Mouse (Mus musculus): ENCODE data around the gene Fat4.

Fat4 gene

DNA sequence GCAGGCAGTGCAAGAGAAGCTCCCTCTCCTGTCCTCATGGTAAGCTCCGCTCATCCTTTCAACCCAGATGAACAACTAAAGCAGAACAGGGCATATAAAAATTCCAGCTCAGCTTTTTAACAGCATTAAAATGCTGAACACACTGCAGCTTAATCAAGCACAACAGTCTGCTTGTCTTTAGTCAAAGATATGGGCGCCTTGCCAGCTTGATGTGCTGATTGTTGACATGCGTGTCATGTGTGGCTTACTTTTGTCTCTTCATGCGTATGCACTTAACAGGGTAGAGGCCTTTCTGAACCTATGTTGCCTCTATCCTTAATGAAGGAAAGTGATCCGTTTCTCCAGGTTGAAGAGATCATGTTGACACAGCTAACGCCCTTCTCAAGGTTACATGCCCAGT is 75.6 kb downstream of the Fat4 start:
- WGBS: 77% methylated on average over 6 of the region's 6 CpGs

DNA sequence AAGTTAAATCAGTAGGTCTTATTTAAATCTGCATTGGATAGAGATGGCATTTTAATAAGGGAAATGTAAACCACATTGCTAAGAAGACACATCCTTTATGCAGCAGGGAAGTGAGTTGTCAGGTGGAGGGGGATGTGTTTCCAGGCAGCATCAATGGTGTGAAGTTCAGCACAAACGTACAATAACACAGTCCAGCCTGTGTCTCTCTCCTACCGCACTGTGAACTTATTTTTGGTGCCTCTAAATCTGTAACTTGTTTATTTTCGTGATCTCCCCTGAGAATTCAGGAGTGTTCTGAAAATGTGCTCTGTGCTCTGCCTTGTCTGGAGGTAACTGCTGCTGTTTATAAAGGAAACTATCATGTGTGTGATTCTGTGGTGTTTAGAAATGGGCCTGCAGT is 102.4 kb downstream of the Fat4 start:
- WGBS: 31% methylated on average over 3 of the region's 3 CpGs

DNA sequence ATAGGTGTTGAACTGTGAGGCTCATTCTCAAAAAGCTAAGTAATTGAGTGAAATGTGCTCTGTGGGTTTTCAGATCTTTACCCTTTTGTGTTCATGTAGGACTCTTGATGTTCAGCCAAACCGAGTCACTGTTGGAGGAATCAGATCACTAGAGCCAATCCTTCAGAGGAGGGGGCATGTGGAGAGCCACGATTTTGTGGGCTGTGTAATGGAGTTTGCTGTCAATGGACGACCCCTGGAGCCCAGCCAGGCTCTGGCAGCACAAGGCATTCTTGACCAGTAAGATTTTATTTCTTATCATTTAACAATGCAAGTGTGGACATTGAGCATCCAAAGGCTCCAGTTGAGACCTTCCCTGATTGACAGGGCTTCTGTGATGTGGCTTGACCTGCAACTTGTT is 113.3 kb downstream of the Fat4 start:
- WGBS: 51% methylated on average over 3 of the region's 3 CpGs

DNA sequence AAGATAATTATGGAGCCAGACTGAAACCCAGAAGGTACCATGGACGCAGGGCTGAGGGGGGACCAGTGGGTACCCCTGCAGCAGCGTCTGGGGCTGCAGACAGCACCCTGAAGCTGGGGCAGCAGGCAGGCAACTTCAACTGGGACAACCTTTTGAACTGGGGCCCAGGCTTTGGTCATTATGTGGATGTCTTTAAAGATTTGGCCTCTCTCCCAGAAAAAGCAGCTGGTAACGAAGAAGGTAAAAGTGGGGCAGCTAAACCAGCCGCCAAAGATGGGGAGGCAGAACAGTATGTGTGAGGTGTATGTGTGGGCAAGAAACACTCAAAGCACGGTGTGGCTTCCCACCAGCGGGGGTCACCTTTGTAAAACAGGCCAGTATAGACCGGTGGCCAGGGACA is 123.8 kb downstream of the Fat4 start:
- WGBS: 26% methylated on average over 7 of the region's 7 CpGs

DNA sequence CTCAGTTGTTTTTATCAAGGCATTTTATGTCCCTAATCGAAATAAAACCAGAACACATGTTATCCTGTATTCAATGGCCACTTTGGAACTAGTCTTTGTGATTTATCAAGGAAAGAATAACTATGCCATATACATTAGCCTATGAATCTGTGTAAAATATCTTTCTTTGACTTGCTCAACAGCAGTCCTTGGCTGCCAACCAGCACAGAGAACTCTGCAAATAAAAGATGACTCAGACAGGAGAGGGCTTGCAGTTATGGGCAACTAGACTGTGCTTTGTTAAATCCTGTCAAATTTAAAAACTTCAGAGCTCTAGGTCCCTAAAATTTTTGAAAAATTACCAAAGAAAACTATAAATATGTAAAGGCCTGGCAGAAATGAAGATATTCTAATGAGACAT is 130.9 kb downstream of the Fat4 start:
- 68% methylated on average over 1 of the region's 1 CpGs for WGBS

DNA sequence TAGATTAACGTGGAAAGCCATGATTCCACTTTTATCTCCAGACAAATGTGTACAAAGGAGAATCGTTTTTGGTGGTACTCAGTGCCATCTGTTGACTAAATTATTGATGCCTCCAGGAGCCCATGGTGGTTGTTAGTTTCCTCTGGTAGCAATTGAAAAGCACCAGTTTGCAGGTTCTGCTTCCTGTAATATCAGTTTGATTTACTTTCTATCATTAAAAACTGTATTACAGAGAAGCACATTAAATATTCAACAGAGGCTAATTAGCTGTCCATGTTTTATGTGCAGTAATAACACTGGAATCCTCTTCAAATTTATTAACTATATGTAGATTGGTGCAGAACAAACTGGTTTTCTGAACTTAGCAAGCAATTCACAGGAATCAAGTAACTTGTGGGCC is 149.4 kb downstream of the Fat4 start:
- 59% methylated on average over 2 of the region's 2 CpGs for WGBS

DNA sequence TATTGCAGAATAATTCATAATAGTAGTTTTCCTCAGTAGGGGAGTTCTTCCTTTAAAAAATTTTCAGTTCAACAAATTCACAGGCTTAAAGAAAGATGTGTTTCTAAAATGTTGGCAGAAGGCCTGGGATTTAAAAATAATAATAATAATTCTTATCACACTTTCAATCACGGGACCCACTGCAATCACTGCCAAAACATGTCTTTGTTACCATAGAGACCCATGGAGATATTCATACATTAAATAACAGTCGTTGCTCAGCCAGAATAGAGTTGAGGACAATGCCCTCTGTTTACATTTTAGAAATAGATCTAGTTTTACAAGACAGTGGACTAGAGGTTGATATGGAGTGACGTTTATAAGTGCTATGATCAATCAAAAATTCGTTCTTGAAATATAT is 159.7 kb downstream of the Fat4 start:
- WGBS: 56% methylated on average over 4 of the region's 4 CpGs

DNA sequence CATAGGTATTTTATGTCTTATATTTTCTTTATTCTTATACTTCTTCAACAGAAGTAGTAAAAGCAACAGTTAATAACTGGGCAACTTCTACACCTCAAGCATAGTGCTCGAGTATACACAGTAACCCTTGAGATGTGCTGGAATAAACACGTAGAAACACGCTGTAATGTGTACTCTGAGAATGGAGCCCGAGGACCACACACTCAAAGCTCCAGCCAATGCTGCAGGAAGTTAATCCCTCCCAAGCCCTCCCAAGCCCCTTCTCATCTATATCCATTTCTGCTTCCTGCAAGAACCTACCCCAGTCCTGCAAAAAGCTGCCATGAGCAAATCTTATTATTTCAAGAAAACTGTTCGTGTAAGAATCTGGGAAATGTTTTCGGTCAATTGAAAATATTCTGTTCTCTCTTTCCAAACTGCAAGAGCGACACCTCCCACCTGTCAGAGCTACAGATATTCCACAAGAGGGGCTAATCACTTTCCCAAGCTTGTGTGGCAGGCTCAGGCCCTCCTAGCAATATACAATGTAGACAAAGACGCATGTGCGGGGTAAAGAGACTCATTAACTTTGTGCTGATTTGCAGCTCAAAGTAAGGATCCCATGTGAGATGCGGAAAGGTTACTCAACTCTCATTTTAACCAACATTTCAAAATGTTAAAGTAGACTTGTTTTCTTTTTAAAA is 161.0 kb downstream of the Fat4 start:
- WGBS: 78% methylated on average over 10 of the region's 10 CpGs

DNA sequence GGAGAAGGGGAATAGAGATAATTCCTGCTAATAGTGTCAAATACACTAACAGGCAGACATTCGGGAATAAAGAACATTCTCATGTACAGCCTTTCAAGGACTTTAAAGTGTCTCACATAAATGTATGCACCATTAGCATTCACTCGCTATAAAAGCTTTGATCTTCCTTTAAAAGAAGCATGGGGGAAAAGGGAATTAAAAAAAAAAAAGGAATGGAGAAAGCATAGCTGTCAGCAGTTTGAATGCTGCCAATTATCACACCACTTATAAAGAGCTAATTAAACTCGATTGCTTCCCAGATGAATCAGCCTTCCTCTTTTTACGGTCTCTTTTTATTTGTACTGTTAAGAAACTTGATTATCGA is 161.5 kb downstream of the Fat4 start:
- WGBS: 66% methylated on average over 5 of the region's 5 CpGs

DNA sequence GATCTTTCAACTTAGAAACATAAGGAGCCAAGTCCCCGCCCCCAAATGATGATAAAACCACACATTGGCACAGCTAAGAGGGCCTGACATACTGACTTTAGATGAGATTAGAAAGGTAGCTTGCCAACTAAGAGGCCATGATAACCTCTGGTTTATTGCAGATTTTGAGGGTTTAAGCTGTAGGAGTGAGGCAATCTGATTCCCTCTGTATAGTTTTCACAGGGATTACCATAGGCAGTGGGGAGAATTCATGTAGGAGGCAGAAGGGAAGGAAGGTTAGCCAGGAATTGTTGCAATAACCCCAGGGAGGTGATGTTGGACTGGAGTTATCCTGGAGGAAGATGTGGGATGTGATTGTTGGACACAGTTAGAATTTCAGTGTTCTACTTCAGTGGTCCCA is 163.4 kb downstream of the Fat4 start:
- WGBS: 98% methylated on average over 1 of the region's 1 CpGs

DNA sequence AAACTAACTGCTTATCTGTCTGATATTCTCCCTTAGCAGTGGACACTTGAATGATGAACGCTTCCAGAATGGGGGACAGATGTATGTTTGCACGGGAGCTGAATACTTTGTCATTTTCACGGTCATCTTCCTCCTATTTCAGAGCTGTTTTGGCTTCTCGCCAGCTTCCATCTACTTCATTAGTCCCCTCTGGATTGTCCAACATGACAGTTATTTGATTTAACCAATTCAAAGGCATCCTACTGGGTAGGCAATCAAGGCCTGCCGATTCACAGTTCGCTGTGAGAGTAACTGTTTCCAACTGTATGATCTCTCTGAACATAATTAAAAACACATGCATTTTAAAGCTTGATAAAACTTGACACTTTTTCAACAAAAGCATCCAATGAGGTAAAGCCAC is 166.3 kb downstream of the Fat4 start:
- 57% methylated on average over 6 of the region's 6 CpGs for WGBS
